Mouse (Mus musculus) heart, postnatal 0 days (tissue): ENCODE data around the gene Runx2. TPM values are rescaled to one million over a fixed set of nuclear protein-coding genes. Genes with fewer than 3 reads are reported as not detected.

ENCODE experiments used
- ATAC-seq: fragments of 200-750 bp; cut with Nextera tagmentation; 2 replicates; pipeline ENCODE4 v1.8.0; 2017; ENCODE audit warnings: low read depth, moderate number of reproducible peaks, moderate library complexity; ENCODE audit not compliant: insufficient read depth
- DNase-seq: peaks from one replicate; pipeline ENCODE4 v3.0.0-alpha.2; 2016; ENCODE audit warnings: low spot score
- H3K27ac ChIP-seq: fragments of 300-500 bp; sonication (generic); 2 replicates; pipeline ENCODE4 v1.5.1; 2014; ENCODE audit warnings: low read depth, mild to moderate bottlenecking
- H3K27me3 ChIP-seq: fragments of 300-500 bp; sonication (generic); 2 replicates; pipeline ENCODE4 v1.6.1; 2014; ENCODE audit warnings: low read length, mixed read lengths; ENCODE audit not compliant: control insufficient read depth, insufficient read depth
- H3K36me3 ChIP-seq: fragments of 300-500 bp; sonication (generic); replicated peaks from 2 replicates; pipeline ENCODE4 v1.6.1; 2014; ENCODE audit warnings: low read length, mixed read lengths; ENCODE audit not compliant: control insufficient read depth, insufficient read depth
- H3K4me1 ChIP-seq: fragments of 300-500 bp; sonication (generic); 2 replicates; pipeline ENCODE4 v1.6.1; 2014; ENCODE audit warnings: antibody characterized with exemption; ENCODE audit not compliant: control insufficient read depth, insufficient read depth
- H3K4me2 ChIP-seq: fragments of 300-500 bp; sonication (generic); 2 replicates; pipeline ENCODE4 v1.6.1; 2014; ENCODE audit warnings: low read depth, mild to moderate bottlenecking, low read length, moderate library complexity
- H3K4me3 ChIP-seq: fragments of 300-500 bp; sonication (generic); 2 replicates; pipeline ENCODE4 v1.5.1; 2014; ENCODE audit warnings: low read depth, low read length
- H3K9ac ChIP-seq: fragments of 300-500 bp; sonication (generic); replicated peaks from 2 replicates; pipeline ENCODE4 v1.6.1; 2014; ENCODE audit warnings: low read depth, low read length, mixed read lengths
- H3K9me3 ChIP-seq: fragments of 300-500 bp; sonication (generic); replicated peaks from 2 replicates; pipeline ENCODE4 v1.6.1; 2016; ENCODE audit warnings: low read length; ENCODE audit not compliant: control insufficient read depth
- CTCF ChIP-seq: IDR thresholded peaks from 2 replicates; pipeline ENCODE4 v1.5.1; 2016; ENCODE audit warnings: antibody characterized with exemption, control low read depth, low read depth
- EP300 ChIP-seq: IDR thresholded peaks from 2 replicates; pipeline ENCODE4 v1.6.1; 2016; ENCODE audit warnings: antibody characterized with exemption, low read depth
- WGBS: fragments of 180-500 bp; shearing (Covaris S2); extraction: QIAGEN DNeasy Blood & Tissue Kit; methylation state at CpG from one replicate; pipeline ENCODE4 v1.1.7; 2014; 5-methylcytosine and 5-hydroxymethylcytosine counted together
- polyA plus RNA-seq: library from polyadenylated mRNA; unstranded; fragments of >200 nt; fragmentation: Nextera tagmentation; extraction: Ambion mirVana; gene quantifications from 2 replicates; pipeline ENCODE4 v1.2.1, GENCODE M21; 2015
- total RNA-seq: library from RNA; depleted of rRNA; stranded (reverse); fragments of >200 nt; gene quantifications from 2 replicates; pipeline ENCODE4 v1.2.3, GENCODE M21; 2014; ENCODE audit warnings: low replicate concordance

Gene Runx2
- total and polyA plus RNA-seq, 2 experiments from 2014 or later, result 0.04 TPM; not detected in 1

- no peak overlapping the region for H3K27ac ChIP-seq
- H3K4me1 ChIP-seq, result no peaks in the 10 kb centered on the region
- no peak overlapping the region for H3K4me2 ChIP-seq
- TF ChIP-seq CTCF, result no peak
- TF ChIP-seq EP300, result no peak
- no peaks in the 10 kb centered on the region for H3K36me3 ChIP-seq
- 37% methylated on average over 2 of the region's 2 CpGs for WGBS
- peaks cover 18% of the 10 kb centered on the region for H3K27me3 ChIP-seq
- H3K9ac ChIP-seq, result no peak overlapping the region
- DNase-seq, result no peak
- no peak overlapping the region for H3K4me3 ChIP-seq
- ATAC-seq, result no peak
- no peaks in the 10 kb centered on the region for H3K9me3 ChIP-seq
These were observed 265.0 kb downstream of the Runx2 start for GRCm38 (mm10) chr17:44549551-44549950.

GRCm38 (mm10) chr17:44547922-44548321 lies 266.7 kb downstream of the Runx2 start:
- Histone ChIP-seq H3K4me2 (no peak overlapping the region), H3K9me3 (no peaks in the 10 kb centered on the region), H3K4me1 (no peaks in the 10 kb centered on the region), H3K36me3 (no peaks in the 10 kb centered on the region), H3K9ac (no peak overlapping the region), H3K27me3 (peaks cover 18% of the 10 kb centered on the region), H3K4me3 (no peak overlapping the region), H3K27ac (no peak overlapping the region)
- TF ChIP-seq EP300 (no peak), CTCF (no peak)
- DNase-seq (no peak), ATAC-seq (no peak)
- WGBS, result 66% methylated on average over 4 of the region's 4 CpGs

- Histone ChIP-seq H3K27ac (no peak overlapping the region), H3K9me3 (no peaks in the 10 kb centered on the region), H3K4me1 (no peaks in the 10 kb centered on the region), H3K4me2 (no peak overlapping the region), H3K27me3 (peaks cover 18% of the 10 kb centered on the region), H3K9ac (no peak overlapping the region), H3K4me3 (no peak overlapping the region), H3K36me3 (no peaks in the 10 kb centered on the region)
- no peak for TF ChIP-seq CTCF
- no peak for TF ChIP-seq EP300
- no peak for DNase-seq
- ATAC-seq, result no peak
- 16% methylated on average over 8 of the region's 8 CpGs for WGBS
These were observed 267.8 kb downstream of the Runx2 start for GRCm38 (mm10) chr17:44546801-44547200.

- H3K4me1 ChIP-seq, result no peaks in the 10 kb centered on the region
- no peak for TF ChIP-seq EP300
- no peak for TF ChIP-seq CTCF
- ATAC-seq (no peak), DNase-seq (no peak)
- no peaks in the 10 kb centered on the region for H3K9me3 ChIP-seq
- H3K27ac ChIP-seq, result no peak overlapping the region
- no peaks in the 10 kb centered on the region for H3K36me3 ChIP-seq
- WGBS, result 46% methylated on average over 14 of the region's 14 CpGs
- H3K9ac ChIP-seq, result no peak overlapping the region
- H3K4me3 ChIP-seq, result no peak overlapping the region
- peaks cover 18% of the 10 kb centered on the region for H3K27me3 ChIP-seq
- no peak overlapping the region for H3K4me2 ChIP-seq
These were observed 269.3 kb downstream of the Runx2 start for GRCm38 (mm10) chr17:44545141-44545813.

- no peaks in the 10 kb centered on the region for H3K36me3 ChIP-seq
- no peaks in the 10 kb centered on the region for H3K9me3 ChIP-seq
- no peak overlapping the region for H3K4me3 ChIP-seq
- H3K4me1 ChIP-seq, result no peaks in the 10 kb centered on the region
- ATAC-seq (no peak), DNase-seq (no peak)
- H3K4me2 ChIP-seq, result no peak overlapping the region
- H3K27ac ChIP-seq, result no peak overlapping the region
- no peak overlapping the region for H3K9ac ChIP-seq
- TF ChIP-seq CTCF (no peak), EP300 (no peak)
- 89% methylated on average over 3 of the region's 3 CpGs for WGBS
- H3K27me3 ChIP-seq, result peaks cover 24% of the 10 kb centered on the region
These were observed 271.9 kb downstream of the Runx2 start for GRCm38 (mm10) chr17:44542706-44543105.

- no peak overlapping the region for H3K4me3 ChIP-seq
These were observed 273.9 kb downstream of the Runx2 start for GRCm38 (mm10) chr17:44540699-44541098.

More at GRCm38 (mm10) chr17:44540699-44541098, 273.9 kb downstream of the Runx2 start:
- Histone ChIP-seq H3K36me3 (no peaks in the 10 kb centered on the region), H3K4me2 (no peak overlapping the region), H3K9ac (no peak overlapping the region), H3K27ac (no peak overlapping the region), H3K9me3 (no peaks in the 10 kb centered on the region), H3K27me3 (peaks cover 10% of the 10 kb centered on the region; the same call in 1 of the 2 replicates), H3K4me1 (no peaks in the 10 kb centered on the region)
- ATAC-seq, result no peak
- no peak for DNase-seq
- TF ChIP-seq CTCF (peak; percentile 41), EP300 (no peak)
- 21% methylated on average over 5 of the region's 5 CpGs for WGBS
